8 mouse cellular contexts compared by ENCODE assay signal in genomic region chr1:89092442-89092991, GRCm38 (mm10). TPM values are rescaled to one million over a fixed set of nuclear protein-coding genes. Genes with fewer than 3 reads are reported as not detected.
DNase-seq lines count a peak whose midpoint lies in the region; ATAC-seq and TF ChIP-seq lines count a peak whose summit lies in the region.

No protein-coding gene starts in this region.

- H3K27ac ChIP-seq in forebrain, embryonic 15.5 days (replicated peaks): peak overlapping the region; percentile 50
- H3K27ac ChIP-seq in heart, postnatal 0 days (ENCODE audit: low read depth): peak overlapping the region; percentile 84
- H3K27ac ChIP-seq in lung, embryonic 16.5 days (ENCODE audit: low read length): peak overlapping the region; percentile 90

- H3K9ac ChIP-seq in forebrain, embryonic 15.5 days (replicated peaks): no peak overlapping the region
- 0 out of 2 replicates have a peak overlapping the region, but pooled peaks have one; percentile 11 for H3K9ac ChIP-seq in heart, postnatal 0 days (replicated peaks; ENCODE audit: low read depth, low read length)
- H3K9ac ChIP-seq in lung, embryonic 16.5 days (ENCODE audit: low read length): peak overlapping the region; percentile 58; the same call in 1 of the 2 replicates

- ATAC-seq in forebrain, embryonic 15.5 days (replicated peaks): peak; percentile 41
- ATAC-seq in heart, postnatal 0 days (ENCODE audit: insufficient read depth, low read depth): peak; percentile 61
- peak; percentile 69 for ATAC-seq in lung, embryonic 16.5 days (ENCODE audit: low read depth)

- H3K9me3 ChIP-seq in forebrain, embryonic 15.5 days: no peaks in the 10 kb centered on the region
- no peaks in the 10 kb centered on the region for H3K9me3 ChIP-seq in heart, postnatal 0 days (replicated peaks; ENCODE audit: control insufficient read depth, low read length)
- H3K9me3 ChIP-seq in lung, embryonic 16.5 days (ENCODE audit: control insufficient read depth, low read length): no peaks in the 10 kb centered on the region

- peak; percentile 84 for DNase-seq in embryo, embryonic 10 days (ENCODE audit: low spot score)
- DNase-seq in heart, postnatal 0 days (ENCODE audit: low spot score): peak; percentile 82
- peak; percentile 59 to 66 for DNase-seq in kidney, postnatal 36 days
- peak; percentile 57 for DNase-seq in right cerebral cortex, postnatal 14 days
- no peak for DNase-seq in cerebellum, adult 9-11 months
- no peak for DNase-seq in spleen, postnatal 36 days (ENCODE audit: low spot score in 2 of 2)

- 2% methylated on average over 19 of the region's 19 CpGs for WGBS in forebrain, embryonic 15.5 days
- 8% methylated on average over 19 of the region's 19 CpGs for WGBS in heart, postnatal 0 days
- 6% methylated on average over 19 of the region's 19 CpGs for WGBS in lung, embryonic 16.5 days

- peak overlapping the region; percentile 18 for H3K4me2 ChIP-seq in forebrain, embryonic 15.5 days (replicated peaks)
- peak overlapping the region; percentile 41 for H3K4me2 ChIP-seq in heart, postnatal 0 days (ENCODE audit: low read depth, low read length)
- peak overlapping the region; percentile 41 for H3K4me2 ChIP-seq in lung, embryonic 16.5 days (ENCODE audit: low read depth, low read length)

- no peak for TF ChIP-seq CTCF in heart, postnatal 0 days (IDR thresholded peaks at IDR 0.05; ENCODE audit: low read depth)

- peak overlapping the region; percentile 3; the same call in 1 of the 2 replicates for H3K4me3 ChIP-seq in forebrain, embryonic 15.5 days
- H3K4me3 ChIP-seq in heart, postnatal 0 days (ENCODE audit: low read depth, low read length): no peak overlapping the region
- no peak overlapping the region for H3K4me3 ChIP-seq in lung, embryonic 16.5 days (ENCODE audit: low read length)

- H3K27me3 ChIP-seq in forebrain, embryonic 15.5 days: no peaks in the 10 kb centered on the region
- no peaks in the 10 kb centered on the region for H3K27me3 ChIP-seq in heart, postnatal 0 days (ENCODE audit: control insufficient read depth, insufficient read depth, low read length)
- no peaks in the 10 kb centered on the region for H3K27me3 ChIP-seq in lung, embryonic 16.5 days (ENCODE audit: control insufficient read depth, insufficient read depth, low read depth, low read length)

- peaks cover 54% of the 10 kb centered on the region for H3K4me1 ChIP-seq in forebrain, embryonic 15.5 days
- peaks cover 77% of the 10 kb centered on the region for H3K4me1 ChIP-seq in heart, postnatal 0 days (ENCODE audit: control insufficient read depth, insufficient read depth)
- peaks cover 66% of the 10 kb centered on the region for H3K4me1 ChIP-seq in lung, embryonic 16.5 days (replicated peaks; ENCODE audit: control insufficient read depth, insufficient read depth, low read length)

- TF ChIP-seq EP300 in heart, postnatal 0 days (IDR thresholded peaks at IDR 0.05; ENCODE audit: low read depth): no peak; the same call in none of the 2 replicates

- no peaks in the 10 kb centered on the region for H3K36me3 ChIP-seq in forebrain, embryonic 15.5 days
- no peaks in the 10 kb centered on the region for H3K36me3 ChIP-seq in heart, postnatal 0 days (replicated peaks; ENCODE audit: control insufficient read depth, insufficient read depth, low read length)
- no peaks in the 10 kb centered on the region for H3K36me3 ChIP-seq in lung, embryonic 16.5 days (ENCODE audit: control insufficient read depth, insufficient read depth, low read length)

RNA-seq across cellular contexts. Expression of gene Sh3bp4, which starts 22.3 kb away (rescaled TPM):
- polyA plus RNA-seq in forebrain, embryonic 15.5 days (2015; fragmentation: Nextera tagmentation; extraction: Ambion mirVana): 20.8 and 21.1 TPM in 2 replicates
- 50.6 and 74.8 TPM in 2 replicates for total RNA-seq in heart, postnatal 0 days (2014; rRNA removed; ENCODE audit: low replicate concordance)
- 11.0 and 15.1 TPM in 2 replicates for polyA plus RNA-seq in heart, postnatal 0 days (2015; fragmentation: Nextera tagmentation; extraction: Ambion mirVana)
- 26.4 and 27.8 TPM in 2 replicates for polyA plus RNA-seq in lung, embryonic 16.5 days (2015; fragmentation: Nextera tagmentation; extraction: Ambion mirVana)

Comparison
In these comparisons a context has a peak if more than half of its experiments do, and no peak if none do; other contexts are left out.
1. DNase-seq: peak in embryo, embryonic 10 days (single experiment), heart, postnatal 0 days (single experiment), kidney, postnatal 36 days (2 of 2) and right cerebral cortex, postnatal 14 days (single experiment); none in cerebellum, adult 9-11 months (single experiment) and spleen, postnatal 36 days (0 of 2).
2. Peak in every context shown above with its lines, with median percentiles within 50 percentile points of each other: ATAC-seq, H3K27ac ChIP-seq and H3K4me2 ChIP-seq.